Mouse (Mus musculus): ENCODE measurements around the gene Urgcp. TPM values are rescaled to one million over a fixed set of nuclear protein-coding genes. Genes with fewer than 3 reads are reported as not detected.

Gene Urgcp
- polyA plus RNA-seq, 1 experiment, result 7.6 TPM

DNA sequence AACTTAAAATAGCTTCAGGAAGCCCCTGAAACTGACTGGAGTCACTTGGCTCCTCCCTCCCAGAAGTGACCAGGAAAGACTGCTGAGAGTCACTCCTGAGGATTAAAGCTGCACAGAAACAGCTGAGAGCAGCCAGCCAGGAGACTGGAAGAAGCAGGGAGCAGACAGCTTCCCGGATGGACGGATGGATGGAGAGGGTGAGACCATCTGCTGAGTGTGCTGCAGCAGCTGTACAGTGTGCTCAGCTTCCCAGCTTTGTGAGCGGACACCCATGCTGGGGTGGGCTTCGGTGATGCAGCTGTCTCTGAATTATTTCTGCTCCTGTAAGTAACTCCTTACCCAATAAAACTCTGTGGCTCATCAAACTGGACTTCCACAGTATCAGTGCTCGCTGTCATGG is 29.8 kb downstream of the Urgcp start:
- Histone ChIP-seq H3K27me3 (ENCODE audit: control insufficient read depth, insufficient read depth, low read length) (no peaks in the 10 kb centered on the region), H3K36me3 (ENCODE audit: control insufficient read depth, insufficient read depth, low read length) (no peaks in the 10 kb centered on the region), H3K27ac (ENCODE audit: control insufficient read depth, insufficient read depth, low read depth, low read length) (no peak overlapping the region), H3K4me3 (ENCODE audit: control insufficient read depth, low read depth, low read length) (no peak overlapping the region), H3K4me1 (ENCODE audit: control insufficient read depth, insufficient read depth, low read length) (no peaks in the 10 kb centered on the region)
- TF ChIP-seq POLR2A (IDR thresholded peaks at IDR 0.05; ENCODE audit: control insufficient read depth, low read depth, low read length), result no peak
- TF ChIP-seq CTCF (IDR thresholded peaks at IDR 0.05; ENCODE audit: control insufficient read depth, insufficient read depth, insufficient replicate concordance, low read depth, low read length), result no peak

- Histone ChIP-seq H3K4me1 (ENCODE audit: control insufficient read depth, insufficient read depth, low read length) (no peaks in the 10 kb centered on the region), H3K4me3 (ENCODE audit: control insufficient read depth, low read depth, low read length) (no peak overlapping the region), H3K27ac (ENCODE audit: control insufficient read depth, insufficient read depth, low read depth, low read length) (no peak overlapping the region), H3K27me3 (ENCODE audit: control insufficient read depth, insufficient read depth, low read length) (no peaks in the 10 kb centered on the region), H3K36me3 (ENCODE audit: control insufficient read depth, insufficient read depth, low read length) (no peaks in the 10 kb centered on the region)
- TF ChIP-seq POLR2A (IDR thresholded peaks at IDR 0.05; ENCODE audit: control insufficient read depth, low read depth, low read length) (no peak), CTCF (IDR thresholded peaks at IDR 0.05; ENCODE audit: control insufficient read depth, insufficient read depth, insufficient replicate concordance, low read depth, low read length) (no peak)
Observed at GRCm38 (mm10) chr11:5729582-5729981, 32.6 kb downstream of the Urgcp start.

DNA sequence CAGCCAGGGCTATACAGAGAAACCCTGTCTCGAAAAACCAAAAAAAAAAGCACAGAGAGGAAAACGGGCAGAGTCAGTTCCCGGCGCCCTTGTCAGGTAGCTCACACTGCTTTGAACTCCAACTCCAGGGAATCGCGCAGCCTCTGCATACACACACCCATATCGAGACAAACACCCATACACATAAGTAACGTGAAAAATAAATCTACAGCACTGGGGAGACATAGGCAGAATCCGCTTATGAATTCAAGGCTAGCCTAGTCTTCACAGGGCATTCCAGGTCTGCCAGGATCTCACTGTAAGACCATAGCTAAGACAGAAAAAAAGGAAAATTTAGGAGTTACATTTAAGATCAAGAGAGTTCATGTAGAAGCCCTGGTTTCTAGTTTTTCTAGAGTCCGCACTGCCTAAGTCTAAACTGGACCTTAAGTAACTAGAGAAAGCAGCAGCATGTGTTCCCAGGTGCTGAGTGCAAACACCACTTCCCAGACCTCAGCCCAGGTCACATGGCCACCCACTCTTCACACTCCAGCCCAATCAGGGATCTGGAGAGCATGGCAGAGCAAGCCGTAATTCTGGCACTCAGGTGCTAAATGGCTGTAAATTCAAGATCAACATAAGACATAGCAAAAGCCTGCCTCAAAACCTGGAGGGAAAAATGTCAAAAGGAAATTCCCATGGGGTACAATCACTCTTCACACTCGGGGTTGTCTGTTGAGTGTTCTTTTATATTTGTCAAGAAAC is 43.4 kb downstream of the Urgcp start:
- no peak overlapping the region for H3K27ac ChIP-seq (ENCODE audit: control insufficient read depth, insufficient read depth, low read depth, low read length)
- H3K4me1 ChIP-seq (ENCODE audit: control insufficient read depth, insufficient read depth, low read length), result no peaks in the 10 kb centered on the region
- H3K4me3 ChIP-seq (ENCODE audit: control insufficient read depth, low read depth, low read length), result no peak overlapping the region
- TF ChIP-seq CTCF (IDR thresholded peaks at IDR 0.05; ENCODE audit: control insufficient read depth, insufficient read depth, insufficient replicate concordance, low read depth, low read length) (no peak), POLR2A (IDR thresholded peaks at IDR 0.05; ENCODE audit: control insufficient read depth, low read depth, low read length) (no peak)
- peaks cover 2% of the 10 kb centered on the region for H3K36me3 ChIP-seq (ENCODE audit: control insufficient read depth, insufficient read depth, low read length)
- H3K27me3 ChIP-seq (ENCODE audit: control insufficient read depth, insufficient read depth, low read length), result no peaks in the 10 kb centered on the region

GRCm38 (mm10) chr11:5716938-5717705 is 45.1 kb downstream of the Urgcp start:
- H3K36me3 ChIP-seq (ENCODE audit: control insufficient read depth, insufficient read depth, low read length), result peaks cover 2% of the 10 kb centered on the region
- TF ChIP-seq POLR2A (IDR thresholded peaks at IDR 0.05; ENCODE audit: control insufficient read depth, low read depth, low read length), result no peak
- no peak for TF ChIP-seq CTCF (IDR thresholded peaks at IDR 0.05; ENCODE audit: control insufficient read depth, insufficient read depth, insufficient replicate concordance, low read depth, low read length)
- peaks cover 2% of the 10 kb centered on the region for H3K4me1 ChIP-seq (ENCODE audit: control insufficient read depth, insufficient read depth, low read length)
- H3K27me3 ChIP-seq (ENCODE audit: control insufficient read depth, insufficient read depth, low read length), result no peaks in the 10 kb centered on the region
- H3K27ac ChIP-seq (ENCODE audit: control insufficient read depth, insufficient read depth, low read depth, low read length), result no peak overlapping the region
- H3K4me3 ChIP-seq (ENCODE audit: control insufficient read depth, low read depth, low read length), result no peak overlapping the region

DNA sequence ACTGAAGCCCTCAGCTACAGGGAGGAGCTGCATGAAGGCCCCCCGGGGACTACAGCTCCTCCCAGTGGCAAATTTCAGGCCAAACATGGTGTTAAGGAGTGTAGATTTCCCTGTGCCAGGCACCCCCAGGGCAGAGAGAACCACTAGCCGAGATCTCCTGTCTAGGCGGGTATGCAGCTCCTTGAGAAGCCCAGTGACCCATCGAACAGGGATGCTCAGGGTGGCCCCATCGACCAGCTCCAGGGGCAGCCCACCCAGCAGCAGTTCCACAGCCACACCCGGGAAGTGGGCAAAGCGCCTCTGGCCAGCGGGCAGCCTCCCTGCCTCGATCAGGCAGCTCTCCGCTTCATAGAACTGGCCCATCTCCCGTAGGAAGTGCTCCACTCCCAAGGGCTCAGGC is 45.9 kb downstream of the Urgcp start:
- Histone ChIP-seq H3K27me3 (ENCODE audit: control insufficient read depth, insufficient read depth, low read length) (no peaks in the 10 kb centered on the region), H3K27ac (ENCODE audit: control insufficient read depth, insufficient read depth, low read depth, low read length) (no peak overlapping the region), H3K4me3 (ENCODE audit: control insufficient read depth, low read depth, low read length) (no peak overlapping the region), H3K36me3 (ENCODE audit: control insufficient read depth, insufficient read depth, low read length) (peaks cover 2% of the 10 kb centered on the region; the same call in 1 of the 2 replicates), H3K4me1 (ENCODE audit: control insufficient read depth, insufficient read depth, low read length) (peaks cover 2% of the 10 kb centered on the region)
- TF ChIP-seq POLR2A (IDR thresholded peaks at IDR 0.05; ENCODE audit: control insufficient read depth, low read depth, low read length), result no peak
- TF ChIP-seq CTCF (IDR thresholded peaks at IDR 0.05; ENCODE audit: control insufficient read depth, insufficient read depth, insufficient replicate concordance, low read depth, low read length), result no peak

- no peak within 1 kb of the TSS for H3K27ac ChIP-seq (ENCODE audit: control insufficient read depth, insufficient read depth, low read depth, low read length)
- peaks cover 2% of the 10 kb centered on the region for H3K4me1 ChIP-seq (ENCODE audit: control insufficient read depth, insufficient read depth, low read length)
- H3K36me3 ChIP-seq (ENCODE audit: control insufficient read depth, insufficient read depth, low read length), result peaks cover 2% of the 10 kb centered on the region; the same call in 1 of the 2 replicates
- TF ChIP-seq POLR2A (IDR thresholded peaks at IDR 0.05; ENCODE audit: control insufficient read depth, low read depth, low read length) (no peak), CTCF (IDR thresholded peaks at IDR 0.05; ENCODE audit: control insufficient read depth, insufficient read depth, insufficient replicate concordance, low read depth, low read length) (no peak)
- H3K4me3 ChIP-seq (ENCODE audit: control insufficient read depth, low read depth, low read length), result no peak within 1 kb of the TSS
- no peaks in the 10 kb centered on the region for H3K27me3 ChIP-seq (ENCODE audit: control insufficient read depth, insufficient read depth, low read length)
Observed at GRCm38 (mm10) chr11:5715630-5716105, 46.5 kb downstream of the Urgcp start, which contains the start of gene Mrps24. Gene Mrps24 (minus strand): TSS chr11:5715680.

DNA sequence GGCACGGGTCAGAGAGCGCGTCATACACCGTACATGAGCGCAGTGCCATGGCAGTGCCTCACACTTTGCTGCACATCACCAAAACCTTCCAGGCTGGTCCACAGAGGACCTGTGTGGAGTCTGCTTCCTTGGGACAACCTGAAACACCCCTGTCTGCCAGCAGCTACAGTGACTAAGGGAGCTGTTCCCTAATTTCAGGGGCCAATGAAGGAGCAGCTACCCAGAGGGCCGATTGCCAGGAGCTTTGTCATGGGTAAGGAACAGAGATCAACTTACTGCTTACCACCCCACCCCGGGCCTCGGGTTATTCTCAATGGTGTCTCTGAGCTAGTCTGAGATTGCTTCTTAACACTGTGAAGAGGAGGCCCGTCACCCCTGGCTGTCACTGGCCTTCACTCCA is 47.0 kb downstream of the Urgcp start:
- Histone ChIP-seq H3K27ac (ENCODE audit: control insufficient read depth, insufficient read depth, low read depth, low read length) (no peak overlapping the region), H3K36me3 (ENCODE audit: control insufficient read depth, insufficient read depth, low read length) (peaks cover 2% of the 10 kb centered on the region; the same call in 1 of the 2 replicates), H3K27me3 (ENCODE audit: control insufficient read depth, insufficient read depth, low read length) (no peaks in the 10 kb centered on the region), H3K4me1 (ENCODE audit: control insufficient read depth, insufficient read depth, low read length) (peaks cover 2% of the 10 kb centered on the region), H3K4me3 (ENCODE audit: control insufficient read depth, low read depth, low read length) (no peak overlapping the region)
- TF ChIP-seq POLR2A (IDR thresholded peaks at IDR 0.05; ENCODE audit: control insufficient read depth, low read depth, low read length), result no peak
- no peak for TF ChIP-seq CTCF (IDR thresholded peaks at IDR 0.05; ENCODE audit: control insufficient read depth, insufficient read depth, insufficient replicate concordance, low read depth, low read length)

Data from testis, adult 2 months (tissue).